Mouse (Mus musculus) frontal cortex, adult 2 months (tissue): ENCODE data around the gene Rufy1. TPM values are rescaled to one million over a fixed set of nuclear protein-coding genes. Genes with fewer than 3 reads are reported as not detected.
"Not testable (repeated sequence)": the region's sequence is repeated elsewhere in the genome, so short reads cannot be mapped to it uniquely, and the experiment has no call there.

Experiments
- DNase-seq, 2 experiments: peaks; one replicate each; pipeline ENCODE4 v3.0.0; 2022; ENCODE audit warnings: low spot score in 1 of 2; ENCODE audit errors: extremely low spot score in 1 of 2
- polyA plus RNA-seq: library from polyadenylated mRNA; depleted of rRNA; stranded (reverse); fragments of >200 nt; gene quantifications from 2 replicates; pipeline ENCODE4 v1.2.3, GENCODE M21; 2012; rRNA removed

The Rufy1 gene
- 41.5 and 43.6 TPM in 2 replicates for polyA plus RNA-seq

DNA sequence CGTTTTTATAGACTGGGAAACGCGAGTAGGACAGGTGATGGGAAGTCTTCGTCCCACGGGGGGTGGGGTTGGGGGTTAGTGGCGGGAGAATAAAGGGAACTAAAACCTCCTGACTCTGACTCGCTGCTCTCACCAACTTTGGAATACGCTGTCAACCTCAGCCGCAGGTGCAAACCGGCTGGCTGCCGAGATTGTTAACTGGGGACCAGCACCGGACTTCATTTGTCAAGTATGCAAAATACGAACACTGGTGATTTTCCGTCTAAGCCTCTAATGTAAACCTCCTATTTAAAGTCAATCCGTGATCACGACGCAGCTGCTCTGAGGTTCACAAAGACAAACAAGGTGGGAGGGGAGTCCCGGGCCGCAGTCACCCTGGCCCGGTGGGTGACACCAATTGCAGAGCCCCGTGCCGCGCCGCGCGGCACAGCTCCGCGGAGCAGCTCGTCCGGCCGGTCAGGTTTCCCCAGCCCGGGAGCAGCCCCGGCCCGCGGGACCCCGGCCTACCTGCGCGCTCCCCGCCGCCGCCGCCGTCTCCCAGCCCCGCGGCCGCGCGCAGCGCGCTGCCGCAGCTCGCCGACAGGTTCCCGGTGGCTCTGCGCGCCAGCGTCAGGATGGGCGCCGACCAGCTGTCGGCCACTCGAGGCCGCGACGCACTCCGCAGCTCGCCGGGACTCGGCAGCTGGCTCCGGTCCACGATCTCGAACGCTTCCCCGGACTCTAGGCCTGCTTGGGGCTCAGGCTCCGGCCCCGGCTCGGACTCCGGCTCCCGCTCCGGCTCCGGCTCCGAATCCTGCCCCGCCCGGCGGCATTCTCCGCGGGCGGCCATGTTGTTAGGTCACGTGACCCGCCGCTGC lies at the start of gene Rufy1:
Rufy1 (minus strand) TSS at position 849 of the 857 bp plus-strand sequence.
- DNase-seq = peak in 1 of 2 experiments; percentile 77

DNA sequence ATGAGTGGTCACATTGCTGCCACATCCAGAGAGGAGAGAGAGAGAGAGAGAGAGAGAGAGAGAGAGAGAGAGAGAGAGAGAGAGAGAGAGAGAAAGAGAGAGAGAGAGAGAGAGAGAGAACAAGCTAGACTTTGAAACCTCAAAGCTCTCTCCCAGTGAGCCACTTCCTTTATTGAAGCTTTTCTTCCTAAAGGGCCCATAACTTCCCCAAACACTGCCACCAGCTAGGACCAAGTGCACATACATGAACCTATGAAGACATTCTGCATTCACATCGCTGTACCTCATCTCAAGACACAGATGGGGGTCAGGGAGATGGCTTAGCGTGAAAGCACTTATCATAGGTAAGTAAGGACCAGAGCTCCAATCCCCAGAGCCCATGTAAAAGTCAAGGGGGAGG lies 47.1 kb upstream of the Rufy1 start:
- DNase-seq = no peak

- no peak for DNase-seq
Observed at GRCm38 (mm10) chr11:50477486-50478070, 46.7 kb upstream of the Rufy1 start.

DNA sequence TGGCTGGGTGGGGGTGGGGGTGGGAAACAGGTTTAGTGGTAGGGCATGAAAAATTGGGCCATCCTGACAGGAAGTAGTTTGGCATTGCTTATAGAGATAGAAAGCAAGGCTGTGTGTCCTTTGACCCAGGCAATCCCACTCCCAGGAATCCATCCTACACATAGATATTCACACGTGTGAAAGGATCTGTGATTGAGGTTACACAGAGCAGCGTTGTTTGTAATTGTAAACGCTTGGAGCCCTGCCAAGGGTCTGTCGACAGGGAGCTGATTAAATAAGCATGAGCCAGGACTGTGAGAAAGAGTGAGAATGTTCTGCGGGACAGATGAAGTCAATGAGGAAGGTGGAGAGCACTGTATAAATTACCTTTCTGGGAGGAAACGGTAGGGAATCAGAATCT lies 46.0 kb upstream of the Rufy1 start:
- DNase-seq = no peak

- DNase-seq = no peak
Observed at GRCm38 (mm10) chr11:50473933-50474332, 43.0 kb upstream of the Rufy1 start.

DNA sequence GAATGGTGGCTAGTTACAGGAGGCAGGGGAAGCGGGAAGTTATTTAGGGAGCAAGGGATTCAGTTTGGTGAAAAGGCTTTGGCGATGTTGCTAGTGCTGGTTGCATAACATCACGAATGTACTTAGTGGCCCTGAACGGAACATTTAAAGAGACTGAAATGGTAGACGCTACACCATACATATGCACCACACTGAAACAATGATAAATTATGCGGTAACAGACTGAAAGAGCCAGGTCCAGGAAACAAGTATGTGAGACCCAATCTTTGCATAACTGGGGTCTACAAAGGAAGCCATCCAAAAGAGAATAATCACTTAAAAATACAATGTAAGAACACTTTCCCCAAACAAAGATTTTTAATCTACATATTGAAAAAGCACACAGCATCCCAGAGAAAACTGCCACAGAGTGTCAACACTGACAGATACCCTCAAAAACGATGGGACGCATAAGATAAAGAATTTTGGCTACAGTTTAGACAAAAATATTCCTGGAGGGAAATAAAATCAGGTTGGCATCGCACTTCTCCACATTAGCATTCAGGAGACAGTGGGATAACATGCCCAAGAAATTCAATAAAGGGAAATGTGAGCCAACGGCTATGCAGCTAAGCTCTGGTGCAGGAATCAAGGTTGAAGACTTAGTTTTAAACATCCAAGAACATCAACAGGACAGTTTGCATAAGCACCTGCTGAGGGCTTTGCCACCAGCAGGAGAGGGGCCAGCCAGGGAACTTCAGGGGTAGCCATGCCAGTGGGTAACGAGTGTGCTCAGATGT lies 41.4 kb upstream of the Rufy1 start:
- no peak for DNase-seq

GRCm38 (mm10) chr11:50461481-50461880 lies 30.6 kb upstream of the Rufy1 start:
- DNase-seq = no peak

GRCm38 (mm10) chr11:50459250-50459649 lies 28.3 kb upstream of the Rufy1 start:
- no peak for DNase-seq

- DNase-seq = peak in 1 of 2 experiments; percentile 46
Observed at GRCm38 (mm10) chr11:50457111-50457911, 26.4 kb upstream of the Rufy1 start.

- DNase-seq = no peak
Observed at GRCm38 (mm10) chr11:50456455-50456854, 25.5 kb upstream of the Rufy1 start.

GRCm38 (mm10) chr11:50454934-50455333 lies 24.0 kb upstream of the Rufy1 start:
- no peak for DNase-seq

DNA sequence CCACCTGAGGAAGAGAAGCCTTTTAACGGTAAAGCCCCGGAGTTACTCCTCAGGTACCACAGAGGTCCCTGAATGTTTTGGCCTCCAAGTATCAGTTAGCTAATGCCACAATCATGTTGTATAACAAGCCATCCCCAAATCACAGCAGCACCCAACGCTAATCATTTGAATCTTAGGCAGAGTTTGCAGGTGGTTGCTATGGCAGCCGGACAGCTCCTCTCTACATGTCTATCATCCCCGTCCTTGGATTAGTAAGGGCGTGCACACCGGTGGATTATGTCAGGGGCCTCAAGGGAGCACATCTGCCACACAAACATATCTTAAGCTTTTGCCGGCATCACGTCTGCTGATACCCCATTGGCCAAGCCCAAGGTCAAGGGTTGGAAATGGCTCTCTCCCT lies 19.3 kb upstream of the Rufy1 start:
- no peak for DNase-seq

- not testable (repeated sequence) for DNase-seq
Observed at GRCm38 (mm10) chr11:50448163-50448562, 17.2 kb upstream of the Rufy1 start.

GRCm38 (mm10) chr11:50443259-50444065 lies 12.5 kb upstream of the Rufy1 start:
- DNase-seq = peak in 1 of 2 experiments; percentile 86

DNA sequence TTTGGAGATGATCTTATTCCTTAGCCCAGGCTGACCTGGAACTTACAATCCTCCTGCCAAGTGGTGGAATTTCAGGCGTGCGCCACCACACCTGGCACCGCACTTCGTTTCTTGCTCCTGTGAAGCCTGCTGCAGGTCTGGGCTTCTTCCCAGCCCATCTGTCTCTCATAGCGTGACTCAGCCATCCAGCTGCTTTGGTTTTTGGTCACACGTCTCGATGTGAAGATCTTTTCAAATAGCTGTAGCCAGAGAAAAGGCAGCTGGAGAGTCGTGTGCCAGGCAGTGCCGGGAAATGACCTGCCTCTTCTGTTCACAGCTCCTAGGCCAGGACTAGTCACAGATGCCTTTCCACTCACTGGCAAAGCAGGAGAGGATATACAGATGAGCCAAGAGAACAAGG lies 10.7 kb upstream of the Rufy1 start:
- DNase-seq = peak; percentile 71 to 78

DNA sequence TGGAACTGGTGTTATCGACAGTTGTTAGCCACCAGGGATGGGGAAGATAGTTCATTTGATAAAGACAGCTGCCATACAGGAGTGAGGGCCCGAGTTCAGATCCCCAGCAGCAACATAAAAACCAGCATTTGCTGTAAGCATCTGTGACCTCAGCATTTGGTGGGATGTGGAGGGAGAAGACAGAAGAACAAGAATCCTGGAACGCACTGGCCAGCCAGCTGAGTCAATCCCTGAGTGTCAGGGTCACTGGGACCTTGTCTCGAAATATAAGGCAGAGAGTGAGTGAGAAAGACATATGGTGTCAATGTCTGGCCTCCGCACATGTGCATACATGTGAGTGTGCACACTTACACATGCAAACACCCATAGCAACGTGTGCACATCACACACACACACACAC lies 9.8 kb upstream of the Rufy1 start:
- no peak for DNase-seq

GRCm38 (mm10) chr11:50439857-50440256 lies 8.9 kb upstream of the Rufy1 start:
- peak in 1 of 2 experiments; percentile 54 for DNase-seq

DNA sequence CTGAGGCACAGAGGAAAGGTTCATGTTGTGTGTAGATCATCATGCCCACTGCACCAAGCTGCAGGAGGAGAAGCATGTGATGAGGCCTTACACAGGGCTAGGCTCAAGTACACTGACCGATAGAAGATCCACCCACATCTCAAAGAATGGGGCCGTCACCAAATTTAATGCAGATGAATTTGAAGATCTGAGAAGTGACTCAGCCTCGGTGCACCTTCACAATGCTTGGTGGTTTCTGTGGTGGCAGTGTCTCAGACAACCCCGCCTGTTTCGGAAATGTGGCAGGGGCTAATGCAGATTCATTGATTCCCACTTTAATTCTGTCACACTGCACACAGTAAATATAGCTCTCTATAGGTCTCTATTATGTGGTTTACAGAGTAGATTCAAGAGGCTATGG lies 2.0 kb upstream of the Rufy1 start:
- no peak for DNase-seq

- no peak for DNase-seq
Observed at GRCm38 (mm10) chr11:50432069-50432440, 1.1 kb upstream of the Rufy1 start.
